Mouse (Mus musculus) heart, embryonic 14.5 days (tissue): ENCODE measurements around the gene Rho. TPM values are rescaled to one million over a fixed set of nuclear protein-coding genes. Genes with fewer than 3 reads are reported as not detected.
A peak's percentile ranks its signal among the peaks of the same experiment; 100 is the strongest.

Experiments
- ATAC-seq: fragments of 200-750 bp; cut with Nextera tagmentation; 2 replicates; pipeline ENCODE4 v1.8.0; 2017; ENCODE audit warnings: low read depth, moderate TSS enrichment; ENCODE audit not compliant: insufficient number of reproducible peaks, insufficient read depth, low FRiP score
- H3K27ac ChIP-seq, 2 experiments: fragments of 200-500 bp in 1 of 2; fragments of 300-500 bp in 1 of 2; sonication (generic) in 1 of 2; replicated peaks in 1 of 2; 2 replicates each; pipeline ENCODE4 v1.5.1; 2012 to 2014; ENCODE audit warnings: low read depth in 2 of 2, low read length in 2 of 2, control low read depth in 1 of 2, mild to moderate bottlenecking in 1 of 2, mixed read lengths in 1 of 2; ENCODE audit not compliant: control insufficient read depth in 1 of 2, insufficient read depth in 1 of 2
- H3K27me3 ChIP-seq: fragments of 300-500 bp; sonication (generic); 2 replicates; pipeline ENCODE4 v1.6.1; 2014; ENCODE audit warnings: mild to moderate bottlenecking, low read length, control low read depth; ENCODE audit not compliant: control insufficient read depth, insufficient read depth
- H3K36me3 ChIP-seq: fragments of 300-500 bp; sonication (generic); 2 replicates; pipeline ENCODE4 v1.6.1; 2014; ENCODE audit warnings: mild to moderate bottlenecking, control low read depth, low read length, mixed read lengths; ENCODE audit not compliant: control insufficient read depth, insufficient read depth
- H3K4me1 ChIP-seq, 2 experiments: fragments of 200-500 bp in 1 of 2; fragments of 300-500 bp in 1 of 2; sonication (generic) in 1 of 2; 2 replicates each; pipeline ENCODE4 v1.6.1; 2012 to 2014; ENCODE audit warnings: low read length in 2 of 2, control low read depth in 1 of 2, mixed read lengths in 1 of 2; ENCODE audit not compliant: control insufficient read depth in 2 of 2, insufficient read depth in 2 of 2
- H3K4me2 ChIP-seq: fragments of 300-500 bp; sonication (generic); 2 replicates; pipeline ENCODE4 v1.6.1; 2014; ENCODE audit warnings: mild to moderate bottlenecking, low read length
- H3K4me3 ChIP-seq, 2 experiments: fragments of 200-500 bp in 1 of 2; fragments of 300-500 bp in 1 of 2; sonication (generic) in 1 of 2; 2 replicates each; pipeline ENCODE4 v1.5.1; 2012 to 2014; ENCODE audit warnings: low read length in 2 of 2, mild to moderate bottlenecking in 2 of 2, control low read depth in 1 of 2, low read depth in 1 of 2, moderate library complexity in 1 of 2; ENCODE audit not compliant: control insufficient read depth in 1 of 2, insufficient read depth in 1 of 2
- H3K9ac ChIP-seq: fragments of 300-500 bp; sonication (generic); 2 replicates; pipeline ENCODE4 v1.6.1; 2014; ENCODE audit warnings: mild to moderate bottlenecking, low read length
- H3K9me3 ChIP-seq: fragments of 300-500 bp; sonication (generic); 2 replicates; pipeline ENCODE4 v1.6.1; 2016; ENCODE audit warnings: low read length, control low read depth; ENCODE audit not compliant: control insufficient read depth
- WGBS: fragments of 180-500 bp; shearing (Covaris S2); extraction: QIAGEN DNeasy Blood & Tissue Kit; methylation state at CpG from one replicate; pipeline ENCODE4 v1.1.7; 2014; 5-methylcytosine and 5-hydroxymethylcytosine counted together
- polyA plus RNA-seq: library from polyadenylated mRNA; unstranded; fragments of >200 nt; fragmentation: Nextera tagmentation; extraction: Ambion mirVana; gene quantifications from 2 replicates; pipeline ENCODE4 v1.2.1, GENCODE M21; 2014

Rho gene
- polyA plus RNA-seq, 1 experiment from 2014 or later: not detected

GRCm38 (mm10) chr6:115927292-115928242 lies 4.0 kb upstream of the Rho start:
- H3K27ac ChIP-seq: no peak overlapping the region
- WGBS: 86% methylated on average over 10 of the region's 10 CpGs
- no peaks in the 10 kb centered on the region for H3K36me3 ChIP-seq
- H3K9ac ChIP-seq: no peak overlapping the region
- no peak for ATAC-seq
- peaks cover 20 to 26% of the 10 kb centered on the region in 2 experiments for H3K4me1 ChIP-seq
- H3K4me2 ChIP-seq: no peak overlapping the region
- H3K4me3 ChIP-seq: no peak overlapping the region
- H3K27me3 ChIP-seq: no peaks in the 10 kb centered on the region
- no peaks in the 10 kb centered on the region for H3K9me3 ChIP-seq

- Histone ChIP-seq H3K27me3 (no peaks in the 10 kb centered on the region), H3K4me3 (no peak overlapping the region), H3K36me3 (no peaks in the 10 kb centered on the region), H3K27ac (no peak overlapping the region), H3K4me2 (no peak overlapping the region), H3K4me1 (peaks cover 12 to 13% of the 10 kb centered on the region in 2 experiments), H3K9me3 (no peaks in the 10 kb centered on the region), H3K9ac (0 out of 2 replicates have a peak overlapping the region, but pooled peaks have one; percentile 31)
- no peak for ATAC-seq
- 18% methylated on average over 5 of the region's 5 CpGs for WGBS
Measured at GRCm38 (mm10) chr6:115930018-115930417, 1.5 kb upstream of the Rho start.

DNA sequence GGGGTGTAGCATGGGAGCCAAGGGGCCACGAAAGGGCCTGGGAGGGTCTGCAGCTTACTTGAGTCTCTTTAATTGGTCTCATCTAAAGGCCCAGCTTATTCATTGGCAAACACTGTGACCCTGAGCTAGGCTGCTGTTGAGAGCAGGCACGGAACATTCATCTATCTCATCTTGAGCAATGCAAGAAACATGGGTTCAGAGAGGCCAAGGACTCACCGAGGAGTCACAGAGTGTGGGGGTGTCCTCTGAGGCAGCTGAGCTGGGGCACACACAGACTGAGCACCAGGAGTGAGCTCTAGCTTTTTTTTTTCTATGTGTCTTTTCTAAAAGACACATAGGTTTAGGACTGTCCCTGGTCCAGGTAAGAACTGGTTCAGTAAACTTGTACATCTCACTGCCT lies 843 bp downstream of the Rho start:
- ATAC-seq: no peak
- H3K27me3 ChIP-seq: no peaks in the 10 kb centered on the region
- no peak overlapping the region for H3K4me2 ChIP-seq
- H3K4me3 ChIP-seq: no peak overlapping the region
- no peak overlapping the region for H3K9ac ChIP-seq
- H3K4me1 ChIP-seq: peaks cover 6% of the 10 kb centered on the region in 2 experiments; a peak in 2 of 4 replicates
- no peaks in the 10 kb centered on the region for H3K9me3 ChIP-seq
- H3K36me3 ChIP-seq: no peaks in the 10 kb centered on the region
- WGBS: 89% methylated on average over 3 of the region's 3 CpGs
- no peak overlapping the region for H3K27ac ChIP-seq

- WGBS: 78% methylated on average over 8 of the region's 8 CpGs
- H3K36me3 ChIP-seq: no peaks in the 10 kb centered on the region
- no peak for ATAC-seq
Measured at GRCm38 (mm10) chr6:115935544-115935943, 4.0 kb downstream of the Rho start.

DNA sequence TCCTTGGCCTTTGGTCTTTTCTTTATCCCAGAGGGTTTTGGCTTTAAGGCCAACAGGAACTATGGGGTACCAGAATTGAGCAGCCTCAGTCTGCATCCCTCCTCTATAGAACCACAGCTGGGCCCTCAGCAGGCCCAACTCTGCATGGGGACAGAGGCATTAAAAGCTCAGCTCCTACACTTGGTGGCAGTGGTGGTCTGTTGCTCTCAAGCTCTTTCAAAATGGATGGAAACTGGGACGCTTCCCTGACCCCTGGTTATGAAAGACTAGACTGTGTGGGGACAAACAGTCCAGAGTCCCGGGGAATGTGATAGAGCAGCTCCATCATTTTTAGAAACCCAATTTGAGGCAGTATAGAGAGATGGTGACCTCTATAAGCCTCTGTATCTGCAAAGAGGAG lies 6.5 kb downstream of the Rho start:
- Histone ChIP-seq H3K9ac (no peak overlapping the region), H3K36me3 (no peaks in the 10 kb centered on the region), H3K4me1 (peaks cover 3 to 13% of the 10 kb centered on the region in 2 experiments), H3K4me2 (no peak overlapping the region), H3K27ac (no peak overlapping the region), H3K9me3 (peaks cover 6% of the 10 kb centered on the region; the same call in 1 of the 2 replicates), H3K27me3 (no peaks in the 10 kb centered on the region), H3K4me3 (no peak overlapping the region)
- ATAC-seq: no peak
- WGBS: 94% methylated on average over 2 of the region's 2 CpGs

More at GRCm38 (mm10) chr6:115935544-115935943, 4.0 kb downstream of the Rho start:
- Histone ChIP-seq H3K9ac (no peak overlapping the region), H3K27me3 (no peaks in the 10 kb centered on the region), H3K4me2 (no peak overlapping the region), H3K27ac (no peak overlapping the region), H3K4me3 (no peak overlapping the region), H3K4me1 (peaks cover 0 to under 1% of the 10 kb centered on the region in 2 experiments; a peak in 1 of 4 replicates), H3K9me3 (peaks cover 6% of the 10 kb centered on the region; the same call in 1 of the 2 replicates)

- Histone ChIP-seq H3K27ac (no peak overlapping the region), H3K4me3 (no peak overlapping the region), H3K4me2 (no peak overlapping the region), H3K9me3 (peaks cover 6% of the 10 kb centered on the region; the same call in 1 of the 2 replicates), H3K36me3 (no peaks in the 10 kb centered on the region), H3K9ac (no peak overlapping the region), H3K27me3 (no peaks in the 10 kb centered on the region), H3K4me1 (peaks cover 10 to 16% of the 10 kb centered on the region in 2 experiments)
- no peak for ATAC-seq
- 60% methylated on average over 1 of the region's 1 CpGs for WGBS
Measured at GRCm38 (mm10) chr6:115938798-115939197, 7.2 kb downstream of the Rho start.

GRCm38 (mm10) chr6:115940603-115941002 lies 9.1 kb downstream of the Rho start:
- Histone ChIP-seq H3K27me3 (no peaks in the 10 kb centered on the region), H3K9ac (no peak overlapping the region), H3K4me3 (no peak overlapping the region), H3K27ac (no peak overlapping the region), H3K4me1 (peaks cover 16% of the 10 kb centered on the region in 2 experiments), H3K4me2 (no peak overlapping the region), H3K36me3 (no peaks in the 10 kb centered on the region), H3K9me3 (peaks cover 6% of the 10 kb centered on the region; the same call in 1 of the 2 replicates)
- ATAC-seq: no peak
- 80% methylated on average over 1 of the region's 1 CpGs for WGBS
